Mouse (Mus musculus): ENCODE data around the gene Cfap126.

DNA sequence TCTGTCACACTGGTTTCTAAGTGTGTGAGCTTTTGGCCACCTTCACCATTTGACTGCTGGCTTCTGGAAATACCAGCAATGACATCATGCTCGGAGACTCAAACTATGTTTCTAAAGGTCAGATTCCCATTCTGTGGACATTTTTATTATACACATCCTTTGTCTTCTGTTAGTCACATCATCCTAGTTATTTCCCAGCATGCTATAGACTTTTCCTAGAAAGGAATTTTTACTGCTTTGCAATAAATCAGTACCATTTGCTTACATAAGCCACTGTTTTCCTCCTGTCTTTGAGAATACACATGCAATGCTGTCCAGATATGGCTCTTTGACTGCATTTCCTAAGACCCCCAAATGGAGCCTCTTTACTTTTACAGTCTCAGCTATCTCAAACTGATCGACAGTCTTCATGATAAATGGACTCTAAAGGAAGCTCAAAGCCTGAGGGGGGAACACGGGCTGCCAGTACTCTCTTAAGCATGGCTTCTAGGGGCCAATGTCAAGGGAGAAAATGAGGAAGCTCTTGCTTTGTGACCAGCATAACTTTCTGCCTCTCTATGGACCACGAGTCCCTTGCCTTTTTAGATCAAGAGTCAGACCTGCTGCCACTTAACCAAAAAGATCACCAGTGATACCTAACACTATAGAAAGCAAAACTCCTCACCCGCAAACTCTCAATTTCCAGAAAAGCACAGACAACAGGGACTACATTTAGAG is 52.1 kb downstream of the Cfap126 start:
- TF ChIP-seq POLR2AphosphoS5 (IDR thresholded peaks at IDR 0.05; ENCODE audit: insufficient replicate concordance, low read depth, low read length) (no peak), CTCF (IDR thresholded peaks at IDR 0.05; ENCODE audit: low read depth, low read length) (no peak)

Measured in G1E (cell line).